Mouse (Mus musculus) heart, embryonic 10.5 days (tissue): ENCODE results near the gene Pja2. TPM values are rescaled to one million over a fixed set of nuclear protein-coding genes. Genes with fewer than 3 reads are reported as not detected.
"Not testable (repeated sequence)": the region's sequence is repeated elsewhere in the genome, so short reads cannot be mapped to it uniquely, and the experiment has no call there.

Source experiments
- DNase-seq: peaks from one replicate; pipeline ENCODE4 v3.0.0-alpha.2; 2017; ENCODE audit warnings: low spot score
- H3K27ac ChIP-seq: fragments of 300-500 bp; sonication (generic); 2 replicates; pipeline ENCODE4 v1.5.1; 2016; ENCODE audit warnings: mild to moderate bottlenecking
- H3K27me3 ChIP-seq: fragments of 300-500 bp; sonication (generic); 2 replicates; pipeline ENCODE4 v1.6.1; 2016; ENCODE audit warnings: mild to moderate bottlenecking; ENCODE audit not compliant: poor library complexity, insufficient read depth, severe bottlenecking
- H3K36me3 ChIP-seq: fragments of 300-500 bp; sonication (generic); 2 replicates; pipeline ENCODE4 v1.6.1; 2016; ENCODE audit warnings: mild to moderate bottlenecking, moderate library complexity
- H3K4me1 ChIP-seq: fragments of 300-500 bp; sonication (generic); 2 replicates; pipeline ENCODE4 v1.6.1; 2016; ENCODE audit warnings: mild to moderate bottlenecking
- H3K4me3 ChIP-seq: fragments of 300-500 bp; sonication (generic); 2 replicates; pipeline ENCODE4 v1.5.1; 2016; ENCODE audit warnings: mild to moderate bottlenecking, moderate library complexity
- H3K9me3 ChIP-seq: fragments of 300-500 bp; sonication (generic); 2 replicates; pipeline ENCODE4 v1.6.1; 2016; ENCODE audit warnings: mild to moderate bottlenecking, moderate library complexity
- WGBS: fragments of 180-500 bp; shearing (Covaris S2); methylation state at CpG from one replicate; pipeline ENCODE4 v1.1.7; 2016; 5-methylcytosine and 5-hydroxymethylcytosine counted together
- polyA plus RNA-seq: library from polyadenylated mRNA; unstranded; fragments of >200 nt; fragmentation: Nextera tagmentation; extraction: Ambion mirVana; gene quantifications from 2 replicates; pipeline ENCODE4 v1.2.1, GENCODE M21; 2016

Gene Pja2
- polyA plus RNA-seq, 1 experiment from 2014 or later, result 70.9 TPM

DNA sequence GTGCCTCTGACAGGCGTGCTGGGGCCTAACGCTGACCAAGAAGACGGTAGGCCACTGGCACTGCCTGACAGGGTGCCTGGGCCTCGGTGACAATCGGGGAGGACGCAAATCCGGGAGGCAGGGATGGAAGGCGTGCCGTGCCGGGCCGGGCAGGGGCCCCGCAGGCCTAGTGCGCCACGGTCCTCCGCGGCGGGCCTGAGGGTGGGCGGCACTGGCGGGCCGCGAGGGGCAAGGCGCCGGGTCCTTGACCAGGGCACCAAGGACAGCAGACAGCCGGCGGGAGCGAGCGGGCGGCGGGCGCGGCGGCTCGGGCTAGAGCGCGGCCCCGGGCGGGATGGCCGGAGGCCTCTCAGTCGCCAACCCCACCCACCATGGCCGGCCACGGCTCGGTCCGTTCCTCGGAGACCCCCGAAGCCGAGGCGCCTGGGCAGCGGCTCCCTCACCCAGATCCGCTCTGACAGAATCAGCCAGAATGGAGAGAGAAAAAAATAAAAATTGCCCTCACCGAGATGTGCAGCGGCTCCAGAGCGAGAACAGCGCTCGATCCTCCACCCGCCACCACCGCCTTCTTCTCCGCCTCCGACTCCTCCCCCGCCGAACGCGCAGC, 322 bp downstream of the Pja2 start:
- H3K27me3 ChIP-seq, result no peaks in the 10 kb centered on the region
- under 1% methylated on average over 60 of the region's 62 CpGs for WGBS
- DNase-seq, result peak; percentile 79

DNA sequence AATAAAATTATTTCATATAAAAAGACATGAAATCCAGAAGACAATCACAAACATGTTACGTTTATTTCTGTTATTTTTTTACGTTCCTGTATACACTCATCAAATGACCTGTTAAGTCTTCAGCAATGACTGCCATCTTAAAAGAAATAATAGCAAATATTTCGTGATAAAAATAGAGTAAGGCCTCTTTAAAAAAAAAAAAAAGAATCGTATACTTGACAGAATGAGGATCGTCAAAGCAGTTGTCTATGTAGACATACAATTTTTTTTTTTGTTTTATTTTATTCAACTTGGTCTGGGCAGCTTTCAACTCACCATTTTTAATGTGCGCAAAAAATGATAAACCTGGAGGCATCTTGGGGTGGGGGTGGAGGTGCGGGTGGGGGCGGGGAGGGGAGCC, 831 bp downstream of the Pja2 start:
- DNase-seq, result no peak
- H3K4me1 ChIP-seq, result peaks cover 11% of the 10 kb centered on the region; the same call in 1 of the 2 replicates
- peak overlapping the region; percentile 94 for H3K27ac ChIP-seq
- 22% methylated on average over 8 of the region's 8 CpGs for WGBS
- H3K36me3 ChIP-seq, result 0 out of 2 replicates have a peak, but pooled peaks cover 10% of the 10 kb centered on the region
- H3K9me3 ChIP-seq, result no peaks in the 10 kb centered on the region
- H3K4me3 ChIP-seq, result peak overlapping the region; percentile 79
- H3K27me3 ChIP-seq, result no peaks in the 10 kb centered on the region

More for the DNA sequence above, 322 bp downstream of the Pja2 start:
- Histone ChIP-seq H3K4me3 (peak overlapping the region; percentile 79), H3K27ac (peak overlapping the region; percentile 94), H3K36me3 (0 out of 2 replicates have a peak, but pooled peaks cover 10% of the 10 kb centered on the region), H3K4me1 (peaks cover 11% of the 10 kb centered on the region; the same call in 1 of the 2 replicates), H3K9me3 (no peaks in the 10 kb centered on the region)

DNA sequence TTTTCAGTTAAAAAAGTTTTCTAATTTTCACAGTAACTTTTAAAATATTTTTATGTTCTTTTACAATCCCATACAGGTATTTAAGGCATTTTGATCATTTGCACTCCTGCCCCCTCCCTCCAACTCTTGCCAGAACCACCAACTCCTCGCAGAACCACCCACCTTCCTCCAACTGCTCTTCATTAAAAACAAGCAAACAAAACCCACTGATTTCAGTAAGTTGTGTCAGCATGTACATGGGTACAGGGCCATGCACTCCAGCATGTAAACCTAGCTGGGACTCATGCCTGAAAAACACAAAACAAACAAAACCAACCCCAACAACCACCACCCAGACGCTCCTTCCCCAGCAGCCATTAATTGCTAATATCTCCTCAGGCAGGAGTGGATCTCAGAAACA, 7.2 kb downstream of the Pja2 start:
- Histone ChIP-seq H3K4me1 (no peaks in the 10 kb centered on the region), H3K9me3 (no peaks in the 10 kb centered on the region), H3K27ac (no peak overlapping the region), H3K4me3 (no peak overlapping the region), H3K27me3 (no peaks in the 10 kb centered on the region), H3K36me3 (peaks cover 19% of the 10 kb centered on the region; the same call in 1 of the 2 replicates)
- 80% methylated on average over 2 of the region's 2 CpGs for WGBS
- no peak for DNase-seq

DNA sequence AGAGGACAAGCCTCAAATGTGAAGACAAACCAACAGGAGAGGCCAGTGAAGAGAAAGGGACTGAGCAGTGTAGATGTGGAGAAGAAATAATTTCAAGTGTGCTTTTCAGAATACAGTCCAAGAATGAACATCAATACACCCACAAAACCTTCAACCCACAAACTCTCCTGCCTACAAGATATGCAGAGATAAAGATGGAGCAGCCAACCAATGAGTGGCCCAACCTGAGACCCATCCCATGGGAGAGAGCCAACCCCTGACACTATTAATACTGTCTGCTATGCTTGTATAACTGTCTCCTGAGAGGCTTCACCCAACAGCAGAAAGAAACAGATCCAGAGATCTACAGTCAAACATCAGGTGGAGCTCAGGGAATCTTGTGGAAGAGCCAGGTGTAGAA, 16.3 kb downstream of the Pja2 start:
- Histone ChIP-seq H3K27ac (no peak overlapping the region), H3K4me1 (peaks cover 5% of the 10 kb centered on the region; the same call in 1 of the 2 replicates), H3K4me3 (no peak overlapping the region), H3K9me3 (no peaks in the 10 kb centered on the region), H3K27me3 (no peaks in the 10 kb centered on the region), H3K36me3 (peaks cover 20% of the 10 kb centered on the region)
- DNase-seq, result no peak

DNA sequence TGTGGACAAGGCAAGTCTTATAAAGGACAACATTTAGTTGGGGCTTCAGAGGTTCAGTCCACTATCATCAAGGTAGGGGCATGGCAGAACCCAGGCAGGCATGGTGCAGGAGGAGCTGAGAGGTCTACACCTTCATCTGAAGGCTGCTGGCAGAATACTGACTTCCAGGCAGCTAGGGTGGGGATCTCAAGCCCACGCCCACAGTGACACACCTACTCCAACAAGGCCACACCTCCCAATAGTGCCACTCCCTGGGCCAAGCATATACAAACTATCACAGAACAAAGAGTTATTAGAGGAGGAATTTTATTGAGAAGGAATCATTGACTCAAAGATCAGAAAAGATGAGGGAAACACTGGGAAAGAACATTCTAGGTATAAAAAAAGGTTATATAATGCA, 17.2 kb downstream of the Pja2 start:
- not testable (repeated sequence) for H3K4me3 ChIP-seq, H3K4me1 ChIP-seq, H3K9me3 ChIP-seq, H3K27me3 ChIP-seq, H3K27ac ChIP-seq, DNase-seq
- WGBS, result 87% methylated on average over 1 of the region's 1 CpGs
- H3K36me3 ChIP-seq, result peaks cover 20% of the 10 kb centered on the region

DNA sequence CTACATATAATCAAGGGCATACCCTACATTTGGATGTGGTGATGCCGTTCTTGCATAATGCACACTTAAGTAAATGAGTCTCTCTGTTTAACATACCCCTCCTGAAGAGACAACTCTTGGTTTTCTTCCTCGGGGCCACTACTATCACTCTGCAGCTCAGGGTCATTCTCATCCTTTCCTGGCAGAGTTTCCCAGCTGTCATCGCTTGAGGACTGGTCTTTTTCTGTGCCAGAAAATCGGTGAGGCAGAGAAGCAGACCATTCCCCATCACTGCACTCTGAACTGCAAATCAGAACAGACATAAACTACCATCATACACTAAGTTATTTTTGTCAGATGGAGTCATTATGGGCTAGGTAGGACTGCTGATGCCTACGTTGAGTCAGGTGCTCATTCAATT, 34.1 kb downstream of the Pja2 start:
- 71% methylated on average over 5 of the region's 5 CpGs for WGBS
- Histone ChIP-seq H3K4me1 (no peaks in the 10 kb centered on the region), H3K36me3 (peaks cover 39% of the 10 kb centered on the region), H3K9me3 (no peaks in the 10 kb centered on the region), H3K27me3 (no peaks in the 10 kb centered on the region), H3K4me3 (no peak overlapping the region), H3K27ac (no peak overlapping the region)
- no peak for DNase-seq

DNA sequence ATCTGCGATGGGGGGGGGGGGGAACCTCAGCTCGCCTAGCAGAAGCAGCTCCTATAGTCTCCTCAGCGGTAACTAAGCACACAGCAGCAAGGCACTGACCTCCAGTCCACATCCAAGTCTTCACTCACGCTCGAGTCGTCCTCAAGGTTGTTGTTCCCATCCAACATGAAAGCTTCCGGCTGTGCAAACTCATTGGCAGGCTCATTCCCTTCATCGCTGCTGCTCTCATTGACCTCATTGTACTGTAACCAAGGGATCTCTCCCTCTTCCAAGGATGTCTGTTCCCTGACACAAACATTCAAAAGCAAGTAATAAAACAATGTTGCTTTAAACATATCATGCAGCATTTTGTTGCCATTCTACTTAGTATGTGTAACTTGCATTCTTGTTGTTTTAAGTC, 39.0 kb downstream of the Pja2 start:
- H3K4me1 ChIP-seq, result no peaks in the 10 kb centered on the region
- no peaks in the 10 kb centered on the region for H3K9me3 ChIP-seq
- H3K27ac ChIP-seq, result no peak overlapping the region
- H3K27me3 ChIP-seq, result no peaks in the 10 kb centered on the region
- H3K4me3 ChIP-seq, result no peak overlapping the region
- peaks cover 54% of the 10 kb centered on the region for H3K36me3 ChIP-seq
- DNase-seq, result no peak
- 91% methylated on average over 8 of the region's 8 CpGs for whole genome bisulfite sequencing

DNA sequence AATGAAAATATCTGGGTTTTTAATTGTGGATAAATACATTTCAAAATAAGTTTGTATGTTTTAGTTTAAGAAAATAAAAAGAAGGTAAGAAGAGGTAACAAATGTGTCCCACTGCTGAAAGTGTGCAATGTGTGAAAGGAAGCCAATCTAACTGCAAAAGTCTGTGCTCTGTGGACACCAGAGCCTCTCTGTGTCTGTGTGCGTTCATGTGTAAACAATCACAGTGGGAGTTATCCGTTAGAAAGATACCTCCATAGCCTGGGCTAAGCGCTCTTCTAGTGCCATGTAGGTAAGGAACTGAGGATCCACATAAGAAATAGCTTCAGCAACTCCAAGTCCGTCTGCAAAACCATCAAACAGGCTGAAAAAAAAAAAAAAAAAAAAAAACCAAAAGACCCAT, 42.0 kb downstream of the Pja2 start:
- DNase-seq, result no peak
- WGBS, result 85% methylated on average over 4 of the region's 4 CpGs
- no peaks in the 10 kb centered on the region for H3K9me3 ChIP-seq
- no peak overlapping the region for H3K27ac ChIP-seq
- H3K4me1 ChIP-seq, result no peaks in the 10 kb centered on the region
- no peak overlapping the region for H3K4me3 ChIP-seq
- no peaks in the 10 kb centered on the region for H3K27me3 ChIP-seq
- H3K36me3 ChIP-seq, result peaks cover 71% of the 10 kb centered on the region

DNA sequence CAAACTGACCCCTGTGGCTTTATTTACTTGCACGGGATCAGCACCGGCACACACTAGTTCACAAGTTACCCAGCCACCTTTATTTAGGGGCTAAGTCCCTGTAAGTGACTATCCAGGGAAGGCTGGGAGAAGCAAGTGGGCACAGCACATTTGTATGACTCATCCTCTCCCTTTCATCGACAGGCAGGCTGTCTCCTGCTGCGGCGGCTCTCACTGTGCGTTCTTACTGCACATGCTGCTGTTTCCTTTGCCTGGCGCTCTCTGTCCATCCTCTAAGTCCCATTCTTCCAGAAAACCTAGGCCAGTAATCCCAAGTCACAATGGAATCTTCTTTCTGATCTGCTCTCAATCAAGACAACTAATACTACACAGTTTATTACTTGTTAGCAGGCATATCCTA, 43.7 kb downstream of the Pja2 start:
- no peaks in the 10 kb centered on the region for H3K9me3 ChIP-seq
- DNase-seq, result no peak
- H3K27me3 ChIP-seq, result no peaks in the 10 kb centered on the region
- no peak overlapping the region for H3K27ac ChIP-seq
- H3K4me1 ChIP-seq, result no peaks in the 10 kb centered on the region
- H3K36me3 ChIP-seq, result peaks cover 74% of the 10 kb centered on the region
- 89% methylated on average over 7 of the region's 7 CpGs for WGBS
- H3K4me3 ChIP-seq, result no peak overlapping the region

DNA sequence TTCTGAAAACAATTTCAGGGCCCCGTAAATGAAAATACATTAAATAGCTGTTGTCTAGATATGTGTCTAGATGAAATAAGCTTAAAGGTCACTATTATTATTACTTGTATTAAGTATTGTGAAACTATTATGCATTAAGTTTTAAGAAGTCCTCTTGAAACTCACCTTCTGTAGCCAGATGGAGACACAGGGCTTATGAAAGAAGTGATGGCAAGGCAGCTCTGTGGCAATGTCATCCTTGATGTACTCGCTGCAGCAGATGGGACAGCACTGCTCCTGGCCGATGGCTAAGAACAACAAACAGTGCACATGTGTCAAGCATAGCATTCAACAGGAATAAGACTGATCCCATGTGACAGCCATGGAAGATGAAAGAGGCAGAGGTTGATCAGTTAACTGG, 44.9 kb downstream of the Pja2 start:
- Histone ChIP-seq H3K27ac (no peak overlapping the region), H3K27me3 (no peaks in the 10 kb centered on the region), H3K4me1 (no peaks in the 10 kb centered on the region), H3K36me3 (peaks cover 75% of the 10 kb centered on the region), H3K9me3 (no peaks in the 10 kb centered on the region), H3K4me3 (no peak overlapping the region)
- 88% methylated on average over 3 of the region's 3 CpGs for WGBS
- DNase-seq, result no peak

DNA sequence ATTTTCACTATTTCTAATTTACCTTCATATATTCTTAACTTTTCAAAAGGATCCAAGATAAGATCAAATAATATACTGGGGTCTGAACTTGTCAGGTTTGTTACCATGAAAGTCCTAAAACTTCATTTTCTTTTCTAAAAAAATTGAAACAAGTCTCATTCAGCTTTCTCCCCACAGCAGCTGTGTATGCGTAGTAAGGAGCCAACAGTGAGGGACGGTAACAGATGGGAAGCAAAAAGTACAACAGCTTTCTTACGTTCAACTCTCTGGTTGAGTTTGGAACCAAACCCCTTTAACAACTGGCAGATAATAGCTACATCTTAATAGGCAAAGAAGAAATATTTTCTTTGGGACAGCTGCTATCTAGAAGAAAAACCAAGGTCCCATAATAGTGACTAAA, 50.3 kb downstream of the Pja2 start:
- DNase-seq, H3K27ac ChIP-seq, H3K27me3 ChIP-seq, H3K9me3 ChIP-seq, H3K4me3 ChIP-seq: not testable (repeated sequence)
- peaks cover 16% of the 10 kb centered on the region; the same call in 1 of the 2 replicates for H3K4me1 ChIP-seq
- H3K36me3 ChIP-seq, result peaks cover 63% of the 10 kb centered on the region
- WGBS, result 92% methylated on average over 3 of the region's 3 CpGs

DNA sequence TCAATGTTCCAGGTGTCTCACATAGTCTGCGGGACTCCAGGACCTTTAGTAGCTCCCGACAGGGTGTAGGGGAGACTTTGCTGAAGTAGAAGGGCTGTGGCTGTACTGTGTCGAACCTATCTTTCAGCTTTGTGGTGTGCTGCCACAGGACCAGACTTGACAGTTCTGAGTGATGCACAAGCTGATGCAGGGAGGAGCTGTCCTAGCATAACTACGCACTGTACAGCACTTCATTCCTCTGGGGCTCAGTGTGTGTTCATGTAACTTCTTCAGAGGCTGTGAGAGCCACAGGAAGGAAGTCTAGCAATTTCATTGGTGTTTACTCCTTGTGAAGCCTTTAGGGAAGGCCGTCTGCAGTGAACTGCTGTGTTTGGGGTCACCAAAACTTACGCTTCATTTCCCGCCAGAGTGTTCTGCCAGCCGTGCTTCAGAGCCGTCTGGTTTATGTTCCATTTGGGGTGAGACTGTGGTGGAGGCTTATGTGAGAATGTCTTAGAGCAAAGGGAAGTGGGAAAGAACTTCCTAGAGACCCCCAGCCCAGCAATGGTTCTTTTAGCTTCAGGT, 54.0 kb downstream of the Pja2 start:
- DNase-seq, result no peak

DNA sequence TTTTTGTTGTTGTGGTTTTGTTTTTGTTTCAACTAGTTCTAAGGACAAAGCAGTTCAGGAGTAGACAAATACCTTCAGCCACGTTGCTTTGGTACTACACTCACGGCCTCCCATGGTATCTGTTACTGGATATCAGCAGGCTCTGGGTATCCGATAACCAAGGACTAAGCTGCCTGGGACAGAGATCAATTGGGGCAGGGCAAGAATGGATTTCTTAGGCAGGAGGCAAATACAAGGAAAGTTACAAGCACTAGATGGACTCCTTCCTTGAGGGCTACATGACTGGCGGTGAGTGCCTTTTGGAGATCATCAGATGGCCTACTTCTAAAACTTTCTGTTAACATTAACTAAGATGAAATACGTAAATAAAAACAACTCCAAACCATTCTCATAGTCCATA, 55.0 kb downstream of the Pja2 start:
- DNase-seq, result no peak
- 69% methylated on average over 5 of the region's 5 CpGs for whole genome bisulfite sequencing

More for the DNA sequence above, 54.0 kb downstream of the Pja2 start:
- H3K9me3 ChIP-seq, result no peaks in the 10 kb centered on the region
- peaks cover 36% of the 10 kb centered on the region for H3K4me1 ChIP-seq
- no peak overlapping the region for H3K27ac ChIP-seq
- H3K27me3 ChIP-seq, result no peaks in the 10 kb centered on the region
- peaks cover 34% of the 10 kb centered on the region for H3K36me3 ChIP-seq
- WGBS, result 74% methylated on average over 9 of the region's 9 CpGs
- no peak overlapping the region for H3K4me3 ChIP-seq

DNA sequence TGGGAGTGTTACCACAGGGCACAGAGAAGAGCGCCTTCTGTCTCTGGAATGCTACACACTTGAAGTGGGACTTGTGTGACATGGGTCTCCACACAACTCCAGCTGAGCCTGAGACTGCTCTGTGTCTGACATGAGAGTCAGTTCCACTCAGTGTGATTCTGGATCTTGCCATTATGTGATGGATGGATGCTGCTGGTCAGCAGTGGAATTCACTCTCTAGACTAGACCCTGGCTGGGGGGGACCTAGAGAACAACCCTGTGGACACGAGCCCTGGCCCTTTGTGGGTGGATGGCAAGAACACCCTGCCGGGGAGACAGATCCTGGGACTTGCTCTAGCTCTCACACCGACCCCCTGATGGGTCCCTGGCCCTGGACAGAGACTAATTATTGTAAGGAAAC, 56.5 kb downstream of the Pja2 start:
- Histone ChIP-seq H3K36me3 (peaks cover 24% of the 10 kb centered on the region), H3K27ac (no peak overlapping the region), H3K9me3 (no peaks in the 10 kb centered on the region), H3K4me3 (no peak overlapping the region), H3K4me1 (peaks cover 36% of the 10 kb centered on the region), H3K27me3 (no peaks in the 10 kb centered on the region)
- 87% methylated on average over 4 of the region's 4 CpGs for WGBS
- no peak for DNase-seq

More for the DNA sequence above, 55.0 kb downstream of the Pja2 start:
- no peak overlapping the region for H3K4me3 ChIP-seq
- peaks cover 36% of the 10 kb centered on the region for H3K4me1 ChIP-seq
- peaks cover 28% of the 10 kb centered on the region for H3K36me3 ChIP-seq
- no peak overlapping the region for H3K27ac ChIP-seq
- no peaks in the 10 kb centered on the region for H3K27me3 ChIP-seq
- no peaks in the 10 kb centered on the region for H3K9me3 ChIP-seq
